9 mouse cellular contexts compared by ENCODE assay signal in the genomic region with DNA sequence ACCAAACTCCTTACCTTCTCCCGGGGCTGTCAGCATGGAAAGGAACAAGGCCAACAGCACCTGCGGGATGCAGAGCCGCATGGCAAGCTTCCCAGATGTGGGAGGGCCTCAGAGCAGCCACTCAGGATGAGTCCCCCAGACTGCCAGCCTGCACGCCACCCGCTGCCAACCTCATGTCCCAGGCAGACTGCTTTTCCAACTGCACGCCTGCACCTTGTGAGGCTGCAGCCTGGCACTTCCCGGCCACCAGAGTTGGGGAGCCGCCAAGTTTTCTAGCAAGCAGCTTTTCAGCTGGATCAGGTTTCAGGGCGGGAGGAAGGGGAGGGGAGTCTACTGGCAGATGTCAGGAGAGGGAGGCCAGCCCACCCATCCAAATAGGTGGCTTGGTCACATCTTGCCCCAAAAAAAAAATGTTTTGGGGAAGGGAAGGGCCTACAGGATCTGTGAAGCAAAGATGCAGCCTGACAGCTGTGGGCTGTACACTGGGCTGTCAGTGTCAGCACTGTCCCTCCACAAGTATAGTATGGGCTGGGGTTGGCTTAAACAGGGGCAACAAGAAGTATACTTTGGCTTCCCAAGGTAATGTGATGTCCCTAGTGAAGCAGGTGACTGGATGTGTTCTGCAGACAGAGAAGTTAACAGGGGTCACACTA. TPM values are rescaled to one million over a fixed set of nuclear protein-coding genes. Genes with fewer than 3 reads are reported as not detected.
DNase-seq lines count a peak whose midpoint lies in the region; ATAC-seq and TF ChIP-seq lines count a peak whose summit lies in the region.
"Had no signal": no experiment of that assay in that cellular context is flagged by ENCODE, and none has a peak within 500 bp of the region (broad histone marks: within the 10 kb centered on the region; RNA-seq: fewer than 3 reads in every experiment).

Gene Htr3a (minus strand): TSS at position 215 of the 653 bp plus-strand sequence.

- no peaks in the 10 kb centered on the region for H3K4me1 ChIP-seq in ES-Bruce4 (ENCODE audit: control insufficient read depth, insufficient read depth, low read length)
- peaks cover 12% of the 10 kb centered on the region for H3K4me1 ChIP-seq in forebrain, embryonic 15.5 days
- H3K4me1 ChIP-seq in stomach, embryonic 15.5 days: peaks cover 8% of the 10 kb centered on the region
- H3K4me1 ChIP-seq: liver, embryonic 15.5 days had no signal

- peak; percentile 94 for ATAC-seq in forebrain, embryonic 15.5 days (replicated peaks)
- no peak for ATAC-seq in stomach, embryonic 15.5 days (ENCODE audit: insufficient read depth, low FRiP score, low read depth)

- TF ChIP-seq POLR2A in ES-Bruce4 (IDR thresholded peaks at IDR 0.05; ENCODE audit: insufficient read depth, low read length): no peak

- H3K9ac ChIP-seq in ES-Bruce4 (ENCODE audit: low read depth, poor library complexity, severe bottlenecking): no peak within 1 kb of the TSS
- no peak within 1 kb of the TSS for H3K9ac ChIP-seq in forebrain, embryonic 15.5 days (replicated peaks)
- no peak within 1 kb of the TSS for H3K9ac ChIP-seq in stomach, embryonic 15.5 days
- H3K9ac ChIP-seq: liver, embryonic 15.5 days had no signal

- no peaks in the 10 kb centered on the region for H3K36me3 ChIP-seq in ES-Bruce4 (ENCODE audit: control insufficient read depth, insufficient read depth, low read length, poor library complexity, severe bottlenecking)
- H3K36me3 ChIP-seq in forebrain, embryonic 15.5 days: no peaks in the 10 kb centered on the region
- H3K36me3 ChIP-seq in stomach, embryonic 15.5 days: no peaks in the 10 kb centered on the region
- H3K36me3 ChIP-seq: liver, embryonic 15.5 days had no signal

- TF ChIP-seq CTCF in ES-Bruce4 (IDR thresholded peaks at IDR 0.05; ENCODE audit: low read depth, low read length): no peak

- H3K27me3 ChIP-seq in ES-Bruce4 (ENCODE audit: control insufficient read depth, insufficient read depth, low read length, poor library complexity, severe bottlenecking): no peaks in the 10 kb centered on the region
- H3K27me3 ChIP-seq in forebrain, embryonic 15.5 days: no peaks in the 10 kb centered on the region
- H3K27me3 ChIP-seq in stomach, embryonic 15.5 days (replicated peaks): no peaks in the 10 kb centered on the region

- no peak within 1 kb of the TSS for H3K4me2 ChIP-seq in forebrain, embryonic 15.5 days (replicated peaks)
- H3K4me2 ChIP-seq in stomach, embryonic 15.5 days: peak within 1 kb of the TSS; percentile 22; the same call in 1 of the 2 replicates
- H3K4me2 ChIP-seq: liver, embryonic 15.5 days had no signal

- WGBS in forebrain, embryonic 15.5 days: 2% methylated on average over 9 of the region's 9 CpGs
- 2% methylated on average over 9 of the region's 9 CpGs for WGBS in stomach, embryonic 15.5 days

- DNase-seq in cerebellum, adult 11 months: peak; percentile 62
- peak; percentile 86 for DNase-seq in heart, postnatal 4 days
- DNase-seq in layer of hippocampus, postnatal 10 days (ENCODE audit: low spot score in 2 of 2): peak; percentile 73 to 75
- DNase-seq in lung, postnatal 4 days: peak; percentile 22 to 45
- DNase-seq in thymus, postnatal 10 days (ENCODE audit: low spot score in 2 of 2): no peak

- H3K27ac ChIP-seq in ES-Bruce4 (ENCODE audit: insufficient read depth, low read length): no peak within 1 kb of the TSS
- H3K27ac ChIP-seq in forebrain, embryonic 15.5 days (replicated peaks): peak within 1 kb of the TSS; percentile 73
- H3K27ac ChIP-seq in stomach, embryonic 15.5 days: no peak within 1 kb of the TSS
- H3K27ac ChIP-seq: liver, embryonic 15.5 days had no signal

- H3K4me3 ChIP-seq in ES-Bruce4 (ENCODE audit: low read depth, low read length): peak within 1 kb of the TSS; percentile 59
- no peak within 1 kb of the TSS for H3K4me3 ChIP-seq in forebrain, embryonic 15.5 days
- H3K4me3 ChIP-seq in stomach, embryonic 15.5 days (replicated peaks): no peak within 1 kb of the TSS
- H3K4me3 ChIP-seq: liver, embryonic 15.5 days had no signal

- H3K9me3 ChIP-seq in ES-Bruce4 (replicated peaks; ENCODE audit: control insufficient read depth, insufficient read depth, low read length, poor library complexity, severe bottlenecking): no peaks in the 10 kb centered on the region
- H3K9me3 ChIP-seq in forebrain, embryonic 15.5 days: no peaks in the 10 kb centered on the region
- H3K9me3 ChIP-seq in stomach, embryonic 15.5 days: no peaks in the 10 kb centered on the region
- H3K9me3 ChIP-seq: liver, embryonic 15.5 days had no signal

- 0 out of 2 replicates have a peak, but pooled peaks have one; percentile 4 for TF ChIP-seq EP300 in ES-Bruce4 (IDR thresholded peaks at IDR 0.05; ENCODE audit: insufficient read depth, low read depth, low read length)

RNA-seq across cellular contexts. Expression of gene Htr3a, which starts in this region (rescaled TPM):
- polyA plus RNA-seq in ES-Bruce4 (2011; ENCODE audit: insufficient read depth, insufficient read length, low read depth, missing spikeins): not detected in 2 replicates
- polyA plus RNA-seq in forebrain, embryonic 15.5 days (2015; fragmentation: Nextera tagmentation; extraction: Ambion mirVana): 4.5 and 6.2 TPM in 2 replicates
- under 1 TPM; 0.14 to 0.59 TPM for total RNA-seq in heart, postnatal 4 days (2021)
- 1 to 10 TPM; 5.6 to 7.3 TPM for total RNA-seq in layer of hippocampus, postnatal 10 days (2021)
- polyA plus RNA-seq in stomach, embryonic 15.5 days (2015; fragmentation: Nextera tagmentation; extraction: Ambion mirVana): 1.5 and 1.7 TPM in 2 replicates
- polyA plus RNA-seq: liver, embryonic 15.5 days had no signal

Comparison
In these comparisons a context has a peak if more than half of its experiments do, and no peak if none do; other contexts are left out.
1. RNA of gene Htr3a (total RNA-seq): 5.6 to 7.3 TPM in layer of hippocampus, postnatal 10 days; 0.14 to 0.59 TPM in heart, postnatal 4 days; every median in the first group is over 4 times any median in the second.
2. Peak in DNase-seq in heart, postnatal 4 days; RNA of the gene not detected or under 1 TPM.
3. DNase-seq: peak in cerebellum, adult 11 months (single experiment), layer of hippocampus, postnatal 10 days (2 of 2) and lung, postnatal 4 days (2 of 2); none in thymus, postnatal 10 days (0 of 2).